Mouse (Mus musculus) myocyte (in vitro differentiated cells): Measurements from ENCODE around the gene Aig1.

Experiments used
- CEBPB ChIP-seq: IDR thresholded peaks from 2 replicates; pipeline ENCODE4 v1.6.1; 2011; ENCODE audit warnings: mild to moderate bottlenecking, moderate library complexity; ENCODE audit not compliant: poor library complexity, insufficient read depth, severe bottlenecking
- E2F4 ChIP-seq: IDR thresholded peaks from one replicate; pipeline ENCODE4 v1.6.1; 2011; ENCODE audit warnings: mild to moderate bottlenecking, control low read depth, moderate library complexity; ENCODE audit not compliant: insufficient read depth
- MAX ChIP-seq: IDR thresholded peaks from one replicate; pipeline ENCODE4 v1.6.1; 2011; ENCODE audit warnings: low read depth, mild to moderate bottlenecking, control low read depth
- MYOD1 ChIP-seq, 3 experiments: IDR thresholded peaks; one replicate each; pipeline ENCODE4 v1.6.1; 2011; ENCODE audit warnings: control low read depth in 2 of 3, low read depth in 2 of 3, mild to moderate bottlenecking in 2 of 3, moderate library complexity in 1 of 3; ENCODE audit not compliant: insufficient read length in 2 of 3, control insufficient read depth in 1 of 3
- MYOG ChIP-seq, 3 experiments: IDR thresholded peaks; one replicate each; pipeline ENCODE4 v1.6.1; 2011; ENCODE audit warnings: control low read depth in 2 of 3, low read depth in 2 of 3, mild to moderate bottlenecking in 2 of 3; ENCODE audit not compliant: insufficient read length in 2 of 3, control insufficient read depth in 1 of 3, insufficient read depth in 1 of 3
- POLR2A ChIP-seq: IDR thresholded peaks from one replicate; pipeline ENCODE4 v1.6.1; 2011; ENCODE audit warnings: low read depth, mild to moderate bottlenecking, control low read depth, moderate library complexity; ENCODE audit not compliant: insufficient read length
- POLR2AphosphoS2 ChIP-seq: IDR thresholded peaks from one replicate; pipeline ENCODE4 v1.6.1; 2011; ENCODE audit warnings: low read depth, control low read depth; ENCODE audit not compliant: insufficient read length
- REST ChIP-seq: IDR thresholded peaks from one replicate; pipeline ENCODE4 v1.6.1; 2011; ENCODE audit warnings: mild to moderate bottlenecking, control low read depth, moderate library complexity; ENCODE audit not compliant: insufficient read depth, insufficient read length
- SRF ChIP-seq: IDR thresholded peaks from one replicate; pipeline ENCODE4 v1.6.1; 2011; ENCODE audit warnings: low read depth; ENCODE audit not compliant: control insufficient read depth, insufficient read length
- TCF12 ChIP-seq: IDR thresholded peaks from one replicate; pipeline ENCODE4 v1.6.1; 2011; ENCODE audit warnings: mild to moderate bottlenecking, control low read depth; ENCODE audit not compliant: poor library complexity, insufficient read depth, severe bottlenecking
- TCF3 ChIP-seq: IDR thresholded peaks from one replicate; pipeline ENCODE4 v1.6.1; 2011; ENCODE audit warnings: low read depth, control low read depth; ENCODE audit not compliant: insufficient read length
- USF1 ChIP-seq: IDR thresholded peaks from one replicate; pipeline ENCODE4 v1.6.1; 2011; ENCODE audit warnings: low read depth, mild to moderate bottlenecking, control low read depth, moderate library complexity

DNA sequence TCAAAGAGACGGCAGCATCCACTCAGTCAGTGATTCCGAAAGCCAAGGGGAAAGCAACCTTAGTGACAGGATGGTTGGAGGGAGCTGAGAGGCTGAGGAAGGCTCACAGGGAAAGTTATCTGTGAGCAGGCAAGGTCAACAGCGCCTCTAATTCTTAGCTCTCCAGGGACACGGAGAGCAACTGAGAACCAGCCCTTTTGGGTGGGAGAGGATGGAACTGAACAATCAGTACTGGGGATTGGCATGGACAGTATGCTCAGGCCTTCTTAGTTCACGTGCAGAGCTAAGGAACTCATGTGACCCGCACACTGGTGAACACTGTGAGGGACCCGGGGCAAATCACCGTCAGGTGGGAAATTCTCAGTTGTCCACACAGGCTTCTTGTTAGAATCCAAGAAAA, 183.4 kb downstream of the Aig1 start:
- no peak for TF ChIP-seq POLR2AphosphoS2
- no peak for TF ChIP-seq POLR2A
- TF ChIP-seq MYOG (IDR thresholded peaks at IDR 0.05; ENCODE audit: control insufficient read depth in 1 of 3, insufficient read depth in 1 of 3, insufficient read length in 2 of 3, low read depth in 2 of 3), result no peak
- TF ChIP-seq CEBPB, result no peak
- TF ChIP-seq E2F4, result no peak
- no peak for TF ChIP-seq MYOD1 (IDR thresholded peaks at IDR 0.05; ENCODE audit: control insufficient read depth in 1 of 3, insufficient read length in 2 of 3, low read depth in 2 of 3)
- TF ChIP-seq TCF12, result no peak
- no peak for TF ChIP-seq REST
- no peak for TF ChIP-seq MAX
- TF ChIP-seq USF1, result no peak
- no peak for TF ChIP-seq TCF3
- no peak for TF ChIP-seq SRF
